In the genomic region with DNA sequence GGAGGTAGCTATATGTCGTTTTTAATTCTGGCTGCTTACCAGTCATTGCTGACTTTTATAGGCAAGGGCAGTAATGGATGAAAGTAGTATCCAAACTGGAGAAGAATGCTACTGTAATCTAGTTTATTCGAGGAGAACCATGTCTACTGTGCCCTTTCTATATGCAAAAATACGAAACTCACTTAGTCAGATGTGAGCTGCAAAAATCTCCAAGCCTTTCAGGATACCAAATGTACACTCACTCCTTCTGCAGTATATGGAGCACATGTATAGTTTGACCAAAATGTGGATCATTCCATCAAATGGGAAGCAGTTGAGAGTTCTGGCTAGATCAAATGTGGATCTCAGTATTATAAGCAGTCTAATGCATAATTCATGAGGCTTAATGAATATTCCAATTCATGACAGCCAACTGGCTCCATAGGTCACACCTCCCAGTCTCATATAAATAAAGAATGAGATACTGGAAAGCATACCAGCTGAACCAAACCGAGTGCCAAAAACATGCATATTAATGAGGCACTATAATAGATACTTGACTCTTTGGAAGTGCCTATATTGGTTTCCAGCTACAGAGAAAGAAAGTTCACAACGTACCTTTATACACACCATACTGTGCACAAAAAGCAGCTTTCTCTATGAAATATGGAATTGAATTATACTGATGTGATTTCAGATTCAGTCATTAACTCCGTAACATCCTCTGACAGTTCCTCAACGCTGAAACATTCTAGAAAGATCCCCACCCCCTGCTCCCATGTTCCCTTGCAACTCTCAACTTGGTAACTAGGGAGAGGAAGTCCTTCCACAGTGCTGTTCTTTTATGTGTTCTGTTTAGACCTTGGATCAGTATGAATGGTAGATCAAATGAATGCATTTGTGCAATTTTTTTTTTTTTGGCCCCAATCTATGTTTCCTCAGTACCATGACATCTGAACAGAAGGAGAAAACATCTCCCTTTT, we compare ENCODE assay signal across 12 mouse cellular contexts.
DNase-seq lines count a peak whose midpoint lies in the region; ATAC-seq lines count a peak whose summit lies in the region.
"Had no signal": no experiment of that assay in that cellular context is flagged by ENCODE, and none has a peak within 500 bp of the region (broad histone marks: within the 10 kb centered on the region; RNA-seq: fewer than 3 reads in every experiment).

No protein-coding gene starts in this region.

- H3K9ac ChIP-seq in hindbrain, embryonic 16.5 days (ENCODE audit: low read depth, low read length) = no peak overlapping the region
- H3K9ac ChIP-seq in neural tube, embryonic 15.5 days (replicated peaks) = no peak overlapping the region

- H3K9me3 ChIP-seq in hindbrain, embryonic 16.5 days (ENCODE audit: control insufficient read depth, low read length) = no peaks in the 10 kb centered on the region
- no peaks in the 10 kb centered on the region for H3K9me3 ChIP-seq in neural tube, embryonic 15.5 days (replicated peaks)

- H3K4me2 ChIP-seq in hindbrain, embryonic 16.5 days (ENCODE audit: low read length) = peak overlapping the region; percentile 22
- H3K4me2 ChIP-seq in neural tube, embryonic 15.5 days = 0 out of 2 replicates have a peak overlapping the region, but pooled peaks have one; percentile 13

- DNase-seq in layer of hippocampus, adult 9-11 months = peak; percentile 3
- DNase-seq in layer of hippocampus, adult 8-10 months (ENCODE audit: low spot score in 2 of 2) = no peak
- DNase-seq in embryo, embryonic 9.5 days (ENCODE audit: extremely low spot score) = peak; percentile 54
- DNase-seq in spleen, postnatal 10 days (ENCODE audit: low spot score in 2 of 2) = no peak
- no peak for DNase-seq in thymus, postnatal 36 days
- DNase-seq: adrenal gland, postnatal 14 days; cerebellum, postnatal 36 days; liver had no signal

- H3K4me3 ChIP-seq in hindbrain, embryonic 16.5 days (ENCODE audit: low read length) = no peak overlapping the region
- no peak overlapping the region for H3K4me3 ChIP-seq in neural tube, embryonic 15.5 days (replicated peaks)

- H3K36me3 ChIP-seq in hindbrain, embryonic 16.5 days (ENCODE audit: control insufficient read depth, insufficient read depth, low read length) = no peaks in the 10 kb centered on the region
- H3K36me3 ChIP-seq in neural tube, embryonic 15.5 days = no peaks in the 10 kb centered on the region

- WGBS in hindbrain, embryonic 16.5 days = 22% methylated on average over 7 of the region's 7 CpGs
- WGBS in neural tube, embryonic 15.5 days = 21% methylated on average over 7 of the region's 7 CpGs

- peak overlapping the region; percentile 56; the same call in 1 of the 2 replicates for H3K27ac ChIP-seq in hindbrain, embryonic 16.5 days (ENCODE audit: low read depth, low read length)
- H3K27ac ChIP-seq in neural tube, embryonic 15.5 days (replicated peaks) = peak overlapping the region; percentile 51

- H3K27me3 ChIP-seq in hindbrain, embryonic 16.5 days (replicated peaks; ENCODE audit: control insufficient read depth, insufficient read depth, low read length) = no peaks in the 10 kb centered on the region
- no peaks in the 10 kb centered on the region for H3K27me3 ChIP-seq in neural tube, embryonic 15.5 days (replicated peaks)

- ATAC-seq in hindbrain, embryonic 16.5 days = peak; percentile 94
- ATAC-seq in neural tube, embryonic 15.5 days (ENCODE audit: low FRiP score) = peak; percentile 92
- ATAC-seq: CD4-positive, CD25-positive, alpha-beta regulatory T cell, adult 4 months; lung, postnatal 0 days had no signal

- H3K4me1 ChIP-seq in hindbrain, embryonic 16.5 days (ENCODE audit: control insufficient read depth, insufficient read depth, low read depth, low read length) = peaks cover 6% of the 10 kb centered on the region
- H3K4me1 ChIP-seq in neural tube, embryonic 15.5 days = peaks cover 6% of the 10 kb centered on the region; the same call in 1 of the 2 replicates

Comparison
In these comparisons a context has a peak if more than half of its experiments do, and no peak if none do; other contexts are left out.
1. DNase-seq: peak in layer of hippocampus, adult 9-11 months (single experiment) and embryo, embryonic 9.5 days (single experiment); none in layer of hippocampus, adult 8-10 months (0 of 2), spleen, postnatal 10 days (0 of 2) and thymus, postnatal 36 days (0 of 2).